Mouse (Mus musculus): Measurements from ENCODE around the gene Cct7.
"Not testable (repeated sequence)": the region's sequence is repeated elsewhere in the genome, so short reads cannot be mapped to it uniquely, and the experiment has no call there.

The Cct7 gene

DNA sequence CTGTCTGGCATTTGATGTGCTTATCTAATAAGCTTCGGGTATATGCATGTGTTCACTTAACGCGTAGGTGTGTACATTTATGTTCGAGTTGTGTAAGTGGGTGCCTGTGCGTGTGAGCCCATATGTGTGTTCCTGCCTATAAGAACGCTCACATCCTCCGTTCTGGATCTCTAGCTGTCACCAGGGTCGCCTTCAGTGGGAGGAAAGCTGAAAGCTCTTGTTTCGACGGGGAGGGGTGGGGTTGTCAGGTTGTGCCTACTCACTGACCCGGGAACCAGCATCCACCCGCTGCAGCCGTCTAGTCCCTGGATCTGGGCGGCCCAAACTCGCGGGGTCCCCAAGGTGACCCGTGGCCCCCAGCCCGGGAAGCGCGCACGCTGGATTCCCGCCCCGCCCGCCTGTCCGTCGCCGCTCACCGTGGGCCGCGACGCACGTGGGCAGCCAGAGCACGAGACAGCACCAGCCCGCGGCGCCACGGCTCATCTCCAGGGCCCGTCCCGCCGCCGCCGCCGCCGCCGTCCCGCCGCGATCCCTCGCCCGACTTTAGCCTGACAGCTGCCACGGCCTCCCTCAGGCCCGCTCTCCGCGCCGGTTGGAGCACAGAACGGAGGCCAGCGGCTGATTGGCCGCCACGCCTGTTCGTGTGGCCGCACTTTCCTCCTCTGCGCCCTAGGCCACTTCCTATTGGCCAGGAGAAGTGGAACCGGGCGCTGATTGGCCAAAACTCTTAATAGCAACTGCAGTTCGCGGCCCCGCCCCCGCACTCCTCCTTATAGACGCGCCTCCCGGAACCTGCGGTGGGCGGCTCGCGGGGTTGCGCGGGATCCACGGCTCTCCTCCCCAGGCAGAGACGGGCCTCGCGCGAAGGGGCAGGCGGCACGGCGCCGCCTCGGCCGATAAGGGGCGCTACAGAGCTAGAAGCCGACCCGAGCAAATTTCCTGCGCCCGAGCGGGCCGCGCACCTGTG lies at the start of gene Cct7:
Cct7 (plus strand) TSS at position 818 of the 967 bp plus-strand sequence.
- peak; percentile 99 for DNase-seq

- no peak for DNase-seq
Measured at GRCm38 (mm10) chr6:85402613-85403012, 48.7 kb upstream of the Cct7 start.

DNA sequence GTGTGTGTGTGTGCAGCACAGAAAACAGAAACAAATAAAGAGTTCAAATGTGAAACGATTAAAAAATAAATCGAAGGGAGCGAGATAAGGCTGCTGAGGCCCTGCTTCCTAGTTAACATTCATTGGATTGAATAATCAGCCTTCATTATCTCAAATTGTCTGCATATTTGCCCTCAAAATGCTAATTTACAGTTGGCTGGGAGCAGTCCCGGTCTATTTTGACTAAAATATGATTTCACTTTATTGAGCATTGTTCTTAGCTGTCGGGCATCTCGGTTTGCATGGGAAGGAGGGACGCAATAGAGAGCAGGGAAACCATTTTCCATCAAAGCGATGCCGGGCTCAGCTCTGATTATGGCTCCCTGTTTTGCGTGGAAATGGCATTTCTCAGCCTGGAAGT lies 48.3 kb upstream of the Cct7 start:
- no peak for DNase-seq

GRCm38 (mm10) chr6:85409003-85409402 lies 42.3 kb upstream of the Cct7 start:
- DNase-seq: no peak

DNA sequence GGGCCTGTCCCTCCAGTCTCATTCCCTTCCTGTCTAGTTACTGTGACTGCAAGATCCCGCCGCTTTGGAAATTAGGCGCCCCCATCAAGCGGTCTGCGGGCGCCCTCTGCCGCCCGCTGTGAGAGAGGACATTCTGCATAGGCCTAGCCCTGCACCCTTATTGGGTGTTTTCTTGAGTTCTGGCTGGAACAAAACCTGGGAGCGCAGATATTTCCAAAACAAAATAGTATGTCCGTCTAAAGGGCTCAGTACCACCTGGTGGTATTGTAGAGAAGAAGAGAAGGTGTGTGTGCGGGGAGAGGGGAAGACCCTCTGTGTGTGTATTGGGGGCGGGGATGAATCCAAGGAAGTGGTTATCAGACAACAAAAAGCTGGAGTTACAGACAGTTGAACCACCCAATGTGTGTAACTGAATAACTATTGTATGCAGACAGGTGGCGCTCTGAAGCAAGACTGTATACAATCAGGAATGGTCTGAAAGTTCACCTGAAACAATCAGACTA lies 40.5 kb upstream of the Cct7 start:
- peak; percentile 54 for DNase-seq

- no peak for DNase-seq
Measured at GRCm38 (mm10) chr6:85415829-85416228, 35.5 kb upstream of the Cct7 start.

GRCm38 (mm10) chr6:85419150-85419549 lies 32.2 kb upstream of the Cct7 start:
- no peak for DNase-seq

DNA sequence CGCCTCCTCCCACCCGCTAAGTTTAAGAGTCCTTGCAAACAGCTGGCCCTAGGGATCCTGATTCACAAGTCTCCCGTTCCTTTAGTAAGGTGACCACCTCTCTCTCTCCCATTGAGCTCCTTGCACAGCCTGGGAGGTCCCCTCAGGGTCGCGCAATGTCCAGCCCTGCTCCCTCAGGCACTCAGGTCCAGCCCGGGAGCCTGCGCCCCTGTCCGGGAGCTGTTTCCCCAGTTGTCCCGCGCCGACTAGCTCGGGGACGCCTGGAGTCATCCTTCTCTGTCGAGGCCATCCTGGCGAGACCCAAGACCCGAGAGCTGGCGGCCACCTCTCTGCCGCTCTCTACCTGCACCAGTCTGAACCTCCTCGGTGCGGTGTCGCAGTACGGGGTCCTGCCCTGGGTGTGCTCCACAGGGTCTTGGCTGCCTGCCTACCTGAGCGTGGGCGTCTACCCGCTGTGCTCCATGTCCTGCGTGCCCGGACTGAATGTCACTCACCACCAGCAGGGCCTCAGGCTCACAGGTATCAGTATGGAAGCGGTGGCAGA lies 27.4 kb upstream of the Cct7 start, which contains the start of gene Noto:
Noto (plus strand) TSS at position 51 of the 544 bp plus-strand sequence.
- no peak for DNase-seq

- DNase-seq: no peak
Measured at GRCm38 (mm10) chr6:85431274-85431841, 20.0 kb upstream of the Cct7 start.

DNA sequence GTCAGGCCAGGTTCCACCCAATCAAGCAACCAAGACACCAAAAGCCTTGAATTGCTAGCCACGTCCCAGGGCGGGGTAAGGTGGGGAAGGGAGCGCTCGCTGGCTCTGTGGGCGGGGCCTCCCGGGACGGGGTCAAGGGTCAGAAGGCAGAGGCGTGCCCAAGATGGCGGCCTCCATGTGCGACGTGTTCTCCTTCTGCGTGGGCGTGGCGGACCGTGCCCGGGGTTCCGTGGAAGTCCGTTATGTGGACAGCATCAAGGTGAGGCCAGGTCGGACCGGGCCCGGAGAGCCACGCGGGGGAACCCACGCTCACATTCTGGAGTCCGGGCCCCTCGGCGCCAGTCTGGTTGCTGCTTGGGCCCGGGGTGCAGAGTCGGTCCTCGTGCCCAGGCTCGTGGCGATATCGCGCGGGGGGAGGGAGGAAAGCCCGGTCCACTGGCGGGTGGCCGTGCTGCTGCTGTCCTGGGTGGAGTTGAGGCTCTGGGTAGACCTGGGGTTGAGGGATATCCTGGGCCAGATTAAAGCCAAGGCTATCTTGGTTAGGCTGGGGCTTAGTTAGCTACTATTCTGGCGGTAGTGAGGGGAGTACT lies 19.4 kb upstream of the Cct7 start, which contains the start of gene Smyd5:
Smyd5 (plus strand) TSS at position 148 of the 590 bp plus-strand sequence.
- peak; percentile 90 for DNase-seq

DNA sequence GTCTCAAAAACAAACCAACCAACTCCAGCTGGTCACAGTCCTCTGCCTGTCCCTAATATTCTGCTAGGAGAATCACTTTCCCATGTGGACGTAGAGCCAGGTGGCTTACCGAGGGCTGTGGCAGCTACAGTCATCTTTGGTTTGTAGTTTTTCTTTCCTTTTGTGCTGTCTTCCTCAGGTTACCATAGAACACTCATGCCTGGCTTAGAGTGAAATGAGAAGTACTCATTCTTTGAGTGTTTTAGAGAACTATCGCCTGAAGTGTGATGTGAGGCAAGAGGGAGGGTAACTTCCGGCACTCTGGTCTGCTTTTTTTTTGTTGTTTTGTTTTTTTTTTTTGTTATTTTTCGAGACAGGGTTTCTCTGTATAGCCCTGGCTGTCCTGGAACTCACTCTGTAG lies 17.4 kb upstream of the Cct7 start:
- no peak for DNase-seq

DNA sequence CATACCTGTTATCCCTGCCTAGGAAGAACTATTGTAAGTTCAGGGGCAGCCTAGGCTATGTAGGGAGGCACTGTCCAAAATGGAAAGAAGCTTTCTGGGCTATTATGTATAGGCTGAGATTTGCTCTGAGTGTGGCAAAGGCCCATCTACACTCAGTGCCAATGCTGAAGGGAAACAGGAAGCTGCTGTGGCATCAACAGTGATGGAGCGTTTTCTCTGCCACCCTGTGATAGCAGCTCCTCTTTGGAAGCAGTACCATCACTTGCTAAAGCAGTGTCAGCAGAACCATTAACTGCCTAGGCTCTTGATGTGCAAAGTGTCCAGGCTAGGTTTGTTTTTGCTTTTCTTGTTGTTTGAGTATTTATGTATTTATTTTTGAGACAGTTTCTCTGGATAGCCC lies 15.1 kb upstream of the Cct7 start:
- no peak for DNase-seq

- DNase-seq: no peak
Measured at GRCm38 (mm10) chr6:85436631-85437030, 14.7 kb upstream of the Cct7 start.

DNA sequence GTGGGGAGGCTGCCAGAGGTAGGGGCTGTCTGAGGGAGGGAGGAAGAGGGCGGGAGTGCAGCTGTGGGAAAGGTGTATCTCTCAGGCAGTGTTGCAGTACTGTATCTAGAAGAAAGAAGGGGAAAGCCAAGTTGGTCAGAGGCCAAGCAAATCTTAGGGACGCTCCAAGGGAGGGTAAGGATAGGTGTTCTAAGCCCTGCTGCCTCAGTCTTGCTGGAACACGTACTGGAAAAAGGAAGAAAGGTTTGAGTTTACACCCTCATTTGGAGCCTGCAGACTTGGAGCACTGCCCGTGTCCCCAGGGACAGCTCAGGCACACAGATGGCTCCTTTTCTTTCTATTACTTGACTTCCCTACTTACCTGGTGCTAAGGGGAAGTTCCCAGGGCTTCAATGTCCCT lies 10.2 kb upstream of the Cct7 start:
- no peak for DNase-seq

GRCm38 (mm10) chr6:85443488-85444233 lies 7.7 kb upstream of the Cct7 start:
- no peak for DNase-seq

- DNase-seq: no peak
Measured at GRCm38 (mm10) chr6:85444266-85444965, 6.9 kb upstream of the Cct7 start.

DNA sequence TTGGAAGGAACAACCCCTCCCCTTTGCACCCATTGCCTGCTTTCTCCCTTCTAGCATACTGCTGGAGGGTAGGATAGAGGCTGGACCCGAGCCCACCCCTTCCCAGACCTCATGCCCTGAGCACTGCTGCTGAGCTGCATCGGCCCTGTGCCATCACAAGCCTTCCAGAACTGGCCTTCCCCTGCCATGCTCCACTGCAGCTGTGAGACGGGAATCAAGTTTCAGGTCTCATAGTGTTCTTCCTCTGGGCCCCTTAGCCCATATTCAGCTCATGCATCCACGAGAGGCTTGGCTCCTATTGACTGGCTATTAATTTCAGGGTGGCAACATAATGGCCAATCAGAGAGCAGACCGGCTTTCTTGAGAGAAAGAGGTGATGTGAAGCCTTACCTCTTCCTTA lies 6.0 kb upstream of the Cct7 start:
- no peak for DNase-seq

GRCm38 (mm10) chr6:85447351-85447750 lies 4.0 kb upstream of the Cct7 start:
- DNase-seq: no peak

- DNase-seq: not testable (repeated sequence)
Measured at GRCm38 (mm10) chr6:85450140-85450539, 1.2 kb upstream of the Cct7 start.

GRCm38 (mm10) chr6:85451664-85452410 lies 523 bp downstream of the Cct7 start, which contains the start of gene Pradc1:
Gene Pradc1 (minus strand): TSS chr6:85451970.
- DNase-seq: peak; percentile 99

DNA sequence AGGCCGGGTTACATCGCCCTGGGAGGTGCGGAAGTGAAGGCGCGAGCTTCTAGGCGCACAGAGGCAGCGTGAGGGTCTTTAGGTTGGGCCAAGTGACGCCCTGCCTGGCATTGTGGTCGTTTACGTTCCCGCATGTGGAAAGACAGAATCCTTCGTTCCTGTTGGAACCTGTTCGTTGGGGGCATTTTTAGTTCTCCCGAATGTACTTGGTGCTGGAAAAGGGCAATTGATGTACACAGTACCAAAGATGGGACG lies 1.0 kb downstream of the Cct7 start:
- no peak for DNase-seq
